Mouse (Mus musculus): ENCODE data around the gene Bax. TPM values are rescaled to one million over a fixed set of nuclear protein-coding genes. Genes with fewer than 3 reads are reported as not detected.

Bax gene
- polyA plus RNA-seq, 1 experiment from 2014 or later = 89.9 TPM

DNA sequence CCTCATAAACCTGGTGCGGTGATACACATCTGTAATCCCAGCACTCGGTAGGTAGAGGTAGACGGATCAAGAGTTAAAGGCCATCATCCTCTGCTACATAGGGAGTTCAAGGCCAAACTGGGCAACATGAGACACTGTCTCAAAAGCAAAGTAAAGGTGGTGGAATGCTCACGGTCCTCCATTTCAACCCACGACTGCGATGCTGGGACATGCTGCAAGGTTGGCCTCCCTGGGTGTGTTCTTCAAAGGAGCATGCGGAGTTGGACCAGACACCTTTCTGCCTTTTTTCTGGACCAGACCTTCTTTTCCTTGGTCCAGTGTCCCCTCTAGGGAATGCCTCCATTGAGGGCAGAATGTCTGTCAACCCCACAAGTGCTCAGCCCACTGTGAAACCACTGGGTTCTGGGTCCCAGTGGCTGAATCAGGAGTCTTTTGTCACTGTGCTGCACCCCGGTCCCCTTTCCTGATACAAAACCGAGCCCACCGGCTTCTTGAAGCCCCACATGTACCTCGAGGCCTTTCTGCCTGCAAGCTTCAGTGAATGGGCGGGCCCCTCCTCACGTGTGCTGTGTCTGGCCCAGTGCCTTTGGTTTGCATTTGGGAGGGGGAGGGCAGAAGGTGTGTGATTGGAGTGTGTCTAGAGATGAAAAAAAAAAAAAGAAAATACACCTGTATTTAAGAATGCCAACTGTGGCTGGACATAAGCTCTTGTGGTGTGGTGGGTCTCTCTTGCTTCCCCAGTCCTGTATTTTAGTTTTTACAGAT is 10.6 kb downstream of the Bax start:
- no peak overlapping the region for H3K4me3 ChIP-seq (ENCODE audit: control insufficient read depth in 1 of 2, insufficient read depth in 1 of 2, low read depth in 1 of 2, low read length in 2 of 2)
- H3K4me2 ChIP-seq (ENCODE audit: low read length) = peak overlapping the region; percentile 90
- peak overlapping the region in 1 of 2 experiments; percentile 4; a peak in 1 of 4 replicates for H3K27ac ChIP-seq (replicated peaks in 1 of 2; ENCODE audit: control insufficient read depth in 1 of 2, insufficient read depth in 1 of 2, low read depth in 2 of 2, low read length in 2 of 2)
- H3K36me3 ChIP-seq (ENCODE audit: control insufficient read depth, insufficient read depth, low read length) = peaks cover 62% of the 10 kb centered on the region
- H3K4me1 ChIP-seq (ENCODE audit: control insufficient read depth in 2 of 2, insufficient read depth in 2 of 2, low read length in 2 of 2) = peaks cover 18 to 30% of the 10 kb centered on the region in 2 experiments
- H3K9ac ChIP-seq (ENCODE audit: low read length) = no peak overlapping the region; the same call in 1 of the 2 replicates
- no peaks in the 10 kb centered on the region for H3K27me3 ChIP-seq (ENCODE audit: control insufficient read depth, insufficient read depth, low read length)
- ATAC-seq (ENCODE audit: insufficient number of reproducible peaks, insufficient read depth, low FRiP score, low read depth) = no peak
- 69% methylated on average over 13 of the region's 13 CpGs for WGBS
- no peaks in the 10 kb centered on the region for H3K9me3 ChIP-seq (ENCODE audit: control insufficient read depth, low read length)

DNA sequence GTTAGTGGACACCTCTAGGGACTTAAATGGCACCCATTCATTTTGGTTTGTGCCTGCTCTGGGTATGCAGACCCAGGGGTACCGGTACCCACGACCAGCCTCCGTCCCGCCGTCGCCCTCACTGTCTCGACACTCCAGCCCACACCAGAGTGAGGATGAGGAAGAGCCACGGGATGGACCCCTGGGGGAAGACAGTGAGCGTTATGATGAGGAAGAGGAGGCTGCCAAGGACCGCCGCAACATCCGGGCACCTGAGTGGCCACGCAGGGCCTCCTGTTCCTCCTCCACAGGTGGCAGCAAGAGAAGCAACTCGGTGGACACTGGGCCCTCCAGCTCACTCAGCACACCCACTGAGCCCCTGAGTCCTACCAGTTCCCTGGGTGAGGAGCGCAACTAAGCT is 11.7 kb downstream of the Bax start:
- no peak overlapping the region for H3K27ac ChIP-seq (replicated peaks in 1 of 2; ENCODE audit: control insufficient read depth in 1 of 2, insufficient read depth in 1 of 2, low read depth in 2 of 2, low read length in 2 of 2)
- no peak overlapping the region for H3K4me2 ChIP-seq (ENCODE audit: low read length)
- no peak overlapping the region for H3K9ac ChIP-seq (ENCODE audit: low read length)
- H3K27me3 ChIP-seq (ENCODE audit: control insufficient read depth, insufficient read depth, low read length) = no peaks in the 10 kb centered on the region
- WGBS = 86% methylated on average over 15 of the region's 15 CpGs
- H3K36me3 ChIP-seq (ENCODE audit: control insufficient read depth, insufficient read depth, low read length) = peaks cover 64% of the 10 kb centered on the region
- peaks cover 9 to 19% of the 10 kb centered on the region in 2 experiments for H3K4me1 ChIP-seq (ENCODE audit: control insufficient read depth in 2 of 2, insufficient read depth in 2 of 2, low read length in 2 of 2)
- no peak for ATAC-seq (ENCODE audit: insufficient number of reproducible peaks, insufficient read depth, low FRiP score, low read depth)
- no peak overlapping the region for H3K4me3 ChIP-seq (ENCODE audit: control insufficient read depth in 1 of 2, insufficient read depth in 1 of 2, low read depth in 1 of 2, low read length in 2 of 2)
- no peaks in the 10 kb centered on the region for H3K9me3 ChIP-seq (ENCODE audit: control insufficient read depth, low read length)

DNA sequence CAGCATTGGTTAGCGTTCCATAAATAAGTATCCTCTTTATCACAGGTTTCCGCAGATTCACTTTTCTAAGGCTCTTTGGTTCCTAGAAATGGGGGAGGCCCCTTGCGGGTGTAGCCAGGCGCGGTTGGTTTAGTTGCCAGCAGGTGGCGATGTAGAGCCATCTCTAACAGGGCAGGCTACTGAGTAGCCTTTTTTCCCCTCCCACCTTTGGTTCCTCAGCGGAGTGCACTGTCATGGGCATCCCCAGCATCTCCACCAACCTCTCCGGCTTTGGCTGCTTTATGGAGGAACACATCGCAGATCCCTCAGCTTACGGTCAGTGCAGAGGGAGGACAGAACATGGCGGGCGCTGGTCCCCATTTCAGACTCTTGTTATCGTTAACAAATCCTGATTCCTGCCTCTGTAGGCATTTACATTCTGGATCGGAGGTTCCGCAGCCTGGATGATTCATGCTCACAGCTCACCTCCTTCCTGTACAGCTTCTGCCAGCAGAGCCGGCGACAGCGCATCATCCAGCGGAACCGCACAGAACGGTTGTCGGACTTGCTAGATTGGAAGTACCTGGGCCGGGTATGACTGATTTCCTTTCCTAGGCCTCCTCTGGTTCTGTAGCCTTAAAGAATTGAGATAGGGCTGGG is 15.2 kb downstream of the Bax start:
- H3K4me3 ChIP-seq (ENCODE audit: control insufficient read depth in 1 of 2, insufficient read depth in 1 of 2, low read depth in 1 of 2, low read length in 2 of 2) = no peak overlapping the region
- H3K4me2 ChIP-seq (ENCODE audit: low read length) = no peak overlapping the region
- 55% methylated on average over 23 of the region's 23 CpGs for WGBS
- H3K9me3 ChIP-seq (ENCODE audit: control insufficient read depth, low read length) = no peaks in the 10 kb centered on the region
- ATAC-seq (ENCODE audit: insufficient number of reproducible peaks, insufficient read depth, low FRiP score, low read depth) = no peak
- H3K9ac ChIP-seq (ENCODE audit: low read length) = no peak overlapping the region
- peaks cover 0 to under 1% of the 10 kb centered on the region in 2 experiments; a peak in 1 of 4 replicates for H3K4me1 ChIP-seq (ENCODE audit: control insufficient read depth in 2 of 2, insufficient read depth in 2 of 2, low read length in 2 of 2)
- H3K27me3 ChIP-seq (ENCODE audit: control insufficient read depth, insufficient read depth, low read length) = no peaks in the 10 kb centered on the region
- H3K36me3 ChIP-seq (ENCODE audit: control insufficient read depth, insufficient read depth, low read length) = peaks cover 70% of the 10 kb centered on the region
- no peak overlapping the region for H3K27ac ChIP-seq (replicated peaks in 1 of 2; ENCODE audit: control insufficient read depth in 1 of 2, insufficient read depth in 1 of 2, low read depth in 2 of 2, low read length in 2 of 2)

DNA sequence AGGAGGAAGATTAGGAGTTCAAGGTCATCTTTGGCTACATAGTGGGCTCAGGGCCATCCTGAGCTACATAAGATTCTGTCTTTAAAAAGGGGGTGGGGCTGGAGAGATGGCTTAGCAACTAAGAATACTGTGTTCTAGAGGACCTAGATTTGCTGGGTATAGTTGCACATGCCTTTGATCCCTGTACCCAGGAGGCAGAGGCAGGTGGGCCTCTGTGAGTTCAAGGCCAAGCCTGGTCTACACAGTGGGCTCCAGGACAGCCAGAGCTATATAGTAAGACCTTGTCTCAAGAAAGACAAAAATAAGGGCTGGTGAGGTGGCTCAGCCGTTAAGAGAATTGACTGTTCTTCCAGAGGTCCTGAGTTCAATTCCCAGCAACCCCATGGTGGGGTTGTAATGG is 16.7 kb downstream of the Bax start:
- peaks cover 78% of the 10 kb centered on the region for H3K36me3 ChIP-seq (ENCODE audit: control insufficient read depth, insufficient read depth, low read length)
- WGBS = 94% methylated on average over 1 of the region's 1 CpGs
- no peaks in the 10 kb centered on the region for H3K27me3 ChIP-seq (ENCODE audit: control insufficient read depth, insufficient read depth, low read length)
- no peaks in the 10 kb centered on the region for H3K4me1 ChIP-seq (ENCODE audit: control insufficient read depth in 2 of 2, insufficient read depth in 2 of 2, low read length in 2 of 2)
- H3K4me2 ChIP-seq (ENCODE audit: low read length) = no peak overlapping the region
- no peak for ATAC-seq (ENCODE audit: insufficient number of reproducible peaks, insufficient read depth, low FRiP score, low read depth)
- H3K9me3 ChIP-seq (ENCODE audit: control insufficient read depth, low read length) = no peaks in the 10 kb centered on the region
- no peak overlapping the region for H3K27ac ChIP-seq (replicated peaks in 1 of 2; ENCODE audit: control insufficient read depth in 1 of 2, insufficient read depth in 1 of 2, low read depth in 2 of 2, low read length in 2 of 2)
- no peak overlapping the region for H3K4me3 ChIP-seq (ENCODE audit: control insufficient read depth in 1 of 2, insufficient read depth in 1 of 2, low read depth in 1 of 2, low read length in 2 of 2)
- H3K9ac ChIP-seq (ENCODE audit: low read length) = no peak overlapping the region

DNA sequence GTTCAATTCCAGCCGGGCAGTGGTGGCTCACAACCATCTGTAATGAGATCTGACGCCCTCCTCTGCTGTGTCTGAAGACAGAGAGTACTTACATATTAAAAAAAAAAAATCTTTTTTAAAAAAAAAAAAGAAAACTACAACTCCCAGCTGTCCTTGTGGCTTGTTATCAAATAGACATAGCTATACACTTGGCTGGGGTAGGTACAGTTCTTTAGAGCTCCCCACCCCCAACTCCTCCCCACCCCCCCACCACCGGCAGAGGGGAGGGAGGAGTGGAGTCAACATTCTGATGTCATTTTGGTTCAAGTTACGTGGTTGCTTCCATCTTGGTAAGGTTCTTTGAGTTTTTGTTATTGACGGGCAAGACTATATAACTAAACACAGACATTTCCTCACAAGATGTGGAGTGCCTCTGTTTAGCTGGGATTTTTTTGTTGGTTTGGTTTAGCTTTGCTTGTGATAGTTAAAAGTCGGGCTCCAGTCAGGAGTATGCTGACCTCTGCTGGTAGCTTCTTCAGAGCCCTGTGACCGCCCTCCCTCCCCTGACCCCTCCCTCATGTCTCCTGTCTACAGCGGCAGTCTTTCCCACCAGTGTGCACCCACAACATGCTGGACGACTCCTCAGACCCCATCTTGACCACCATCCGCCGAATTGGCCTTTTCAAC is 19.2 kb downstream of the Bax start:
- H3K9ac ChIP-seq (ENCODE audit: low read length) = peak overlapping the region; percentile 22; the same call in 1 of the 2 replicates

DNA sequence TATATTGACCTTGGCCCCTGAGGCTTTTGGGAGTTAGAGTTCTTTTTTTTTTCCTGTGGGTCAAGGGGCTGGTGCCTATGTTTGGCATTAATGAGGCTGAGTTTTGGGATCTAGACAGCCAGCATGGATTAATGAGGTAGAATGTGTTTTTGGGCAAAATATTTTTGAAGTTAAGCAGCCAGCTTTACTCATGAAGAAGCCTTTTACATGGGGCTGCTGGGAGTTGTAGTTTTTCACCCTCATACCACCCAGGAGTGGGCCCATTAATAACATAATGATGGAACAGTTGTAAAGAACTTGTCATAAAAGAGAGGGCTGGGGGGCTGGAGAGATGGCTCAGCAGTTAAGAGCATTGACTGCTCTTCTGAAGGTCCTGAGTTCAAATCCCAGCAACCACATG is 20.1 kb downstream of the Bax start:
- H3K27ac ChIP-seq (replicated peaks in 1 of 2; ENCODE audit: control insufficient read depth in 1 of 2, insufficient read depth in 1 of 2, low read depth in 2 of 2, low read length in 2 of 2) = no peak overlapping the region
- no peak overlapping the region for H3K4me3 ChIP-seq (ENCODE audit: control insufficient read depth in 1 of 2, insufficient read depth in 1 of 2, low read depth in 1 of 2, low read length in 2 of 2)
- H3K36me3 ChIP-seq (ENCODE audit: control insufficient read depth, insufficient read depth, low read length) = peaks cover 77% of the 10 kb centered on the region
- H3K9me3 ChIP-seq (ENCODE audit: control insufficient read depth, low read length) = no peaks in the 10 kb centered on the region
- H3K9ac ChIP-seq (ENCODE audit: low read length) = no peak overlapping the region
- no peak overlapping the region for H3K4me2 ChIP-seq (ENCODE audit: low read length)
- ATAC-seq (ENCODE audit: insufficient number of reproducible peaks, insufficient read depth, low FRiP score, low read depth) = no peak
- no peaks in the 10 kb centered on the region for H3K4me1 ChIP-seq (ENCODE audit: control insufficient read depth in 2 of 2, insufficient read depth in 2 of 2, low read length in 2 of 2)
- no peaks in the 10 kb centered on the region for H3K27me3 ChIP-seq (ENCODE audit: control insufficient read depth, insufficient read depth, low read length)

More for the DNA sequence above, 19.2 kb downstream of the Bax start:
- Histone ChIP-seq H3K27me3 (ENCODE audit: control insufficient read depth, insufficient read depth, low read length) (no peaks in the 10 kb centered on the region), H3K4me3 (ENCODE audit: control insufficient read depth in 1 of 2, insufficient read depth in 1 of 2, low read depth in 1 of 2, low read length in 2 of 2) (no peak overlapping the region), H3K27ac (replicated peaks in 1 of 2; ENCODE audit: control insufficient read depth in 1 of 2, insufficient read depth in 1 of 2, low read depth in 2 of 2, low read length in 2 of 2) (no peak overlapping the region; a peak in 1 of 4 replicates), H3K36me3 (ENCODE audit: control insufficient read depth, insufficient read depth, low read length) (peaks cover 78% of the 10 kb centered on the region), H3K4me1 (ENCODE audit: control insufficient read depth in 2 of 2, insufficient read depth in 2 of 2, low read length in 2 of 2) (no peaks in the 10 kb centered on the region), H3K4me2 (ENCODE audit: low read length) (no peak overlapping the region), H3K9me3 (ENCODE audit: control insufficient read depth, low read length) (no peaks in the 10 kb centered on the region)
- WGBS = 31% methylated on average over 11 of the region's 11 CpGs
- ATAC-seq (ENCODE audit: insufficient number of reproducible peaks, insufficient read depth, low FRiP score, low read depth) = no peak

DNA sequence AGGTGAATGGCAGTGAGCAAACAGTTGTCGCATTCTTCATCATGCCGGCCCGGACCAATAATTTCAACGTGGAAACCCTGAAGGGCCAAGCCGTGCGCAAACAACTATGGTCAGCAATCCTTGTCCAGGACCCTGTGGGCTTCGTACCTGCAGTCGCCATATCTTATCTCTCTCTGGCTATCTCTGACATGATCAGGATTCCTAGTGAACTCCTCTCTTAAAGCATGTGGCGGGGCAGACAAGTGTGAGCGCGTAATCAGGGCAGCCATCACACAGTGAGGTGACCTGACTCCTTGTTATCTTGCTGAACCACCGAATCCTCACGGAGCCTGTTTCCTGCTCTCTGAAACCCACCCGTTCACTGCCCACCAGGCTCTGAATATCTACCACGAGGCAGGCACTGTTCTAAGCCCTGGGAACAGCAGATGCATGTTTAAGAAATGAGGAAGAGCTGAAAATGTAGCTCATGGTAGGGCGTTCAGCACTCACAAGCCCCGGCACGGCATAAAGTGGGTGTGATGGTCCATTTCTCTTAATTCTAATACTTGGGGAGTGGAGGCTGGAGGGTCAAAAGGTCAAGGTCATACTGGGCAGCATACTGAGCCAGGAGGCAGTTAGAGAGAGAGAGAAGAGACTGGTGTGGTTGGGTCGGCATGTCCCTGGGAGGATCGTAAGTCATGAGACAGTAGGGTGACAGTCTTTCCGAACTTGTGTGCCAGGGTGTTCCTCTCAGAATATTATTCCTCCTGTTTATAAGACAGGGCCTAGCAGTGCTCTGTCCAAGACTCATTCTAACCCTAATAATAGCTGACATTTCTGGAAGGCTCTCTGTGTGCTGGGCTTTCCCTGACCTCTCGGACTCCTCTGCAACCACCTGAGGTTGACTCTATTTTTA is 22.9 kb downstream of the Bax start:
- Histone ChIP-seq H3K4me1 (ENCODE audit: control insufficient read depth in 2 of 2, insufficient read depth in 2 of 2, low read length in 2 of 2) (no peaks in the 10 kb centered on the region), H3K9me3 (ENCODE audit: control insufficient read depth, low read length) (no peaks in the 10 kb centered on the region), H3K4me3 (ENCODE audit: control insufficient read depth in 1 of 2, insufficient read depth in 1 of 2, low read depth in 1 of 2, low read length in 2 of 2) (no peak overlapping the region), H3K4me2 (ENCODE audit: low read length) (no peak overlapping the region), H3K27me3 (ENCODE audit: control insufficient read depth, insufficient read depth, low read length) (no peaks in the 10 kb centered on the region), H3K9ac (ENCODE audit: low read length) (no peak overlapping the region), H3K36me3 (ENCODE audit: control insufficient read depth, insufficient read depth, low read length) (peaks cover 87% of the 10 kb centered on the region), H3K27ac (replicated peaks in 1 of 2; ENCODE audit: control insufficient read depth in 1 of 2, insufficient read depth in 1 of 2, low read depth in 2 of 2, low read length in 2 of 2) (no peak overlapping the region)
- no peak for ATAC-seq (ENCODE audit: insufficient number of reproducible peaks, insufficient read depth, low FRiP score, low read depth)
- 73% methylated on average over 22 of the region's 22 CpGs for WGBS
